Mouse (Mus musculus): ENCODE data around the gene Notum. TPM values are rescaled to one million over a fixed set of nuclear protein-coding genes. Genes with fewer than 3 reads are reported as not detected.
A peak's percentile ranks its signal among the peaks of the same experiment; 100 is the strongest.

Gene Notum
- polyA plus RNA-seq (2015; fragmentation: Nextera tagmentation; extraction: Ambion mirVana) = 0.15 and 0.29 TPM in 2 replicates

- 2% methylated on average over 35 of the region's 35 CpGs for WGBS (ENCODE audit: insufficient replicate concordance)
- no peak within 1 kb of the TSS for H3K27ac ChIP-seq (ENCODE audit: low read depth)
- ATAC-seq = peak; percentile 10; the same call in 1 of the 2 replicates
These were observed at the start of gene Notum for GRCm38 (mm10) chr11:120661076-120661460. Gene Notum, minus strand, starts transcription at chr11:120661175.

GRCm38 (mm10) chr11:120710672-120711071 lies 49.7 kb upstream of the Notum start:
- ATAC-seq (no peak), DNase-seq (no peak)
- no peak for TF ChIP-seq EP300 (IDR thresholded peaks at IDR 0.05; ENCODE audit: low read depth)
- TF ChIP-seq CTCF (IDR thresholded peaks at IDR 0.05; ENCODE audit: low read depth) = no peak
- H3K27me3 ChIP-seq (ENCODE audit: insufficient read depth, low read length) = no peaks in the 10 kb centered on the region
- no peaks in the 10 kb centered on the region for H3K9me3 ChIP-seq (ENCODE audit: low read length)
- peaks cover 15% of the 10 kb centered on the region for H3K4me1 ChIP-seq (ENCODE audit: insufficient read depth)
- WGBS (ENCODE audit: insufficient replicate concordance) = 77% methylated on average over 5 of the region's 5 CpGs
- no peak overlapping the region for H3K4me2 ChIP-seq (ENCODE audit: low read depth, low read length)
- peaks cover 9% of the 10 kb centered on the region; the same call in 1 of the 2 replicates for H3K36me3 ChIP-seq (replicated peaks; ENCODE audit: insufficient read depth, low read length)
- H3K9ac ChIP-seq (replicated peaks) = no peak overlapping the region
- H3K27ac ChIP-seq (ENCODE audit: low read depth) = no peak overlapping the region
- no peak overlapping the region for H3K4me3 ChIP-seq (ENCODE audit: low read depth, low read length)

More at GRCm38 (mm10) chr11:120661076-120661460, at the start of gene Notum:
- Histone ChIP-seq H3K36me3 (replicated peaks; ENCODE audit: insufficient read depth, low read length) (no peaks in the 10 kb centered on the region), H3K9ac (replicated peaks) (peak within 1 kb of the TSS; percentile 30; the same call in 1 of the 2 replicates), H3K4me1 (ENCODE audit: insufficient read depth) (peaks cover 14% of the 10 kb centered on the region), H3K4me2 (ENCODE audit: low read depth, low read length) (peak within 1 kb of the TSS; percentile 72), H3K4me3 (ENCODE audit: low read depth, low read length) (peak within 1 kb of the TSS; percentile 45), H3K9me3 (ENCODE audit: low read length) (no peaks in the 10 kb centered on the region), H3K27me3 (ENCODE audit: insufficient read depth, low read length) (peaks cover 76% of the 10 kb centered on the region)
- no peak for DNase-seq
- no peak for TF ChIP-seq EP300 (IDR thresholded peaks at IDR 0.05; ENCODE audit: low read depth)
- TF ChIP-seq CTCF (IDR thresholded peaks at IDR 0.05; ENCODE audit: low read depth) = no peak

- Histone ChIP-seq H3K9me3 (ENCODE audit: low read length) (no peaks in the 10 kb centered on the region), H3K36me3 (replicated peaks; ENCODE audit: insufficient read depth, low read length) (peaks cover 9% of the 10 kb centered on the region; the same call in 1 of the 2 replicates), H3K4me1 (ENCODE audit: insufficient read depth) (peaks cover 14% of the 10 kb centered on the region), H3K27ac (ENCODE audit: low read depth) (no peak overlapping the region), H3K27me3 (ENCODE audit: insufficient read depth, low read length) (no peaks in the 10 kb centered on the region), H3K4me3 (ENCODE audit: low read depth, low read length) (no peak overlapping the region), H3K9ac (replicated peaks) (no peak overlapping the region), H3K4me2 (ENCODE audit: low read depth, low read length) (no peak overlapping the region)
- TF ChIP-seq CTCF (IDR thresholded peaks at IDR 0.05; ENCODE audit: low read depth) = no peak
- TF ChIP-seq EP300 (IDR thresholded peaks at IDR 0.05; ENCODE audit: low read depth) = no peak
- ATAC-seq (no peak), DNase-seq (peak; percentile 54)
- WGBS (ENCODE audit: insufficient replicate concordance) = 51% methylated on average over 2 of the region's 2 CpGs
These were observed 48.6 kb upstream of the Notum start for GRCm38 (mm10) chr11:120709551-120709950.

DNA sequence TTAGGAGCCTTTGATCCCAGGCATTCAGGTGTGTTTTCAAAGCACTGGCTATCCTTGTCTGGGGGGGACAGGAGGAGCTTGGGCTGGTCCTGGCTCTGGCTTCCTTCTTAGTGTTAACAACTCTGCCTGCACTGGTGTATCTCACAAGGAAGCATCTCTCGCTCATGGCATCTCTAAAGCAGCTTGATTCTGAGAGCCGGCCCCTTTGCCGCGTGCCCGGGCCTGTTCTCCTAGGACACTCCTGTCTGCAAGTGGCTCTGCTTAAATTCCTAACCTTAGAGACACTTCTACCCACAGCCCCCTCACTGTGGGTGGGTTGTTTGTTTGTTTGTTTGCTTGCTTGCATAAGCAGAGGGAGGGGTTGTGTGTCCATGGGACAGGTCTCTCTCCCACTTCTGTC lies 47.0 kb upstream of the Notum start:
- Histone ChIP-seq H3K4me3 (ENCODE audit: low read depth, low read length) (no peak overlapping the region), H3K27ac (ENCODE audit: low read depth) (no peak overlapping the region), H3K36me3 (replicated peaks; ENCODE audit: insufficient read depth, low read length) (peaks cover 14% of the 10 kb centered on the region; the same call in 1 of the 2 replicates), H3K4me1 (ENCODE audit: insufficient read depth) (peaks cover 2% of the 10 kb centered on the region), H3K27me3 (ENCODE audit: insufficient read depth, low read length) (no peaks in the 10 kb centered on the region), H3K9ac (replicated peaks) (no peak overlapping the region), H3K4me2 (ENCODE audit: low read depth, low read length) (no peak overlapping the region), H3K9me3 (ENCODE audit: low read length) (no peaks in the 10 kb centered on the region)
- ATAC-seq (no peak), DNase-seq (no peak)
- TF ChIP-seq CTCF (IDR thresholded peaks at IDR 0.05; ENCODE audit: low read depth) (no peak), EP300 (IDR thresholded peaks at IDR 0.05; ENCODE audit: low read depth) (no peak)
- 69% methylated on average over 5 of the region's 5 CpGs for WGBS (ENCODE audit: insufficient replicate concordance)

- H3K4me3 ChIP-seq (ENCODE audit: low read depth, low read length) = no peak overlapping the region
- H3K9ac ChIP-seq (replicated peaks) = no peak overlapping the region
- H3K4me2 ChIP-seq (ENCODE audit: low read depth, low read length) = no peak overlapping the region
- no peak overlapping the region for H3K27ac ChIP-seq (ENCODE audit: low read depth)
- ATAC-seq (no peak), DNase-seq (no peak)
- 69% methylated on average over 11 of the region's 12 CpGs for WGBS (ENCODE audit: insufficient replicate concordance)
- peaks cover 16% of the 10 kb centered on the region; the same call in 1 of the 2 replicates for H3K36me3 ChIP-seq (replicated peaks; ENCODE audit: insufficient read depth, low read length)
- no peaks in the 10 kb centered on the region for H3K27me3 ChIP-seq (ENCODE audit: insufficient read depth, low read length)
- H3K4me1 ChIP-seq (ENCODE audit: insufficient read depth) = no peaks in the 10 kb centered on the region
- TF ChIP-seq CTCF (IDR thresholded peaks at IDR 0.05; ENCODE audit: low read depth) (no peak), EP300 (IDR thresholded peaks at IDR 0.05; ENCODE audit: low read depth) (no peak)
- no peaks in the 10 kb centered on the region for H3K9me3 ChIP-seq (ENCODE audit: low read length)
These were observed 46.2 kb upstream of the Notum start for GRCm38 (mm10) chr11:120707225-120707624.

DNA sequence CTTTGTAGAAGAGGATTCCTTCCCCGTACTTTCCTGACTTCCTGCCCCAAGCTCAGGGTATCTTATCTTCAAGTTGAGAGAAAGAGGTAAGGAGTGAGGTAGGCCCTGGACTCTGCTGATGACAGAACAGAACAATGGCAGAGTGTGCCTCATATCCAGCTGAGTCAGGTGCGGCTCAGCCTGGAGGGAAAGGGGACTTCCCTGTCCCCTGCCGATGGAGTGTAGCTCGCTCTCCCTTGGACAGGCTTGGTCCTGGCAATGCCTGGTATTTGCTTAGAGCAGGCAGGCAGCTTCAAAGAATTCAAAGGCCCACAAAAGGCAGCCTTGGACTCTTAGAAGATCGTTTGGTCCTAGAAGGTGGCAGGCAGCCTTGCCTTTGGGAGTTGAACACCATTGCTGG lies 45.1 kb upstream of the Notum start:
- ATAC-seq = no peak
- WGBS (ENCODE audit: insufficient replicate concordance) = 64% methylated on average over 5 of the region's 5 CpGs

More for the DNA sequence above, 45.1 kb upstream of the Notum start:
- Histone ChIP-seq H3K27me3 (ENCODE audit: insufficient read depth, low read length) (no peaks in the 10 kb centered on the region), H3K9me3 (ENCODE audit: low read length) (no peaks in the 10 kb centered on the region), H3K4me2 (ENCODE audit: low read depth, low read length) (no peak overlapping the region), H3K4me3 (ENCODE audit: low read depth, low read length) (no peak overlapping the region), H3K36me3 (replicated peaks; ENCODE audit: insufficient read depth, low read length) (peaks cover 15% of the 10 kb centered on the region; the same call in 1 of the 2 replicates), H3K27ac (ENCODE audit: low read depth) (no peak overlapping the region), H3K9ac (replicated peaks) (no peak overlapping the region), H3K4me1 (ENCODE audit: insufficient read depth) (no peaks in the 10 kb centered on the region)
- TF ChIP-seq EP300 (IDR thresholded peaks at IDR 0.05; ENCODE audit: low read depth) = no peak
- TF ChIP-seq CTCF (IDR thresholded peaks at IDR 0.05; ENCODE audit: low read depth) = no peak
- no peak for DNase-seq
